Mouse (Mus musculus) embryo, embryonic 9.5 days (tissue): ENCODE data around the gene Slc45a3.

Experiments used
- DNase-seq: peaks from one replicate; pipeline ENCODE4 v3.0.0-alpha.2; 2017; ENCODE audit errors: extremely low spot score

Slc45a3 gene

DNA sequence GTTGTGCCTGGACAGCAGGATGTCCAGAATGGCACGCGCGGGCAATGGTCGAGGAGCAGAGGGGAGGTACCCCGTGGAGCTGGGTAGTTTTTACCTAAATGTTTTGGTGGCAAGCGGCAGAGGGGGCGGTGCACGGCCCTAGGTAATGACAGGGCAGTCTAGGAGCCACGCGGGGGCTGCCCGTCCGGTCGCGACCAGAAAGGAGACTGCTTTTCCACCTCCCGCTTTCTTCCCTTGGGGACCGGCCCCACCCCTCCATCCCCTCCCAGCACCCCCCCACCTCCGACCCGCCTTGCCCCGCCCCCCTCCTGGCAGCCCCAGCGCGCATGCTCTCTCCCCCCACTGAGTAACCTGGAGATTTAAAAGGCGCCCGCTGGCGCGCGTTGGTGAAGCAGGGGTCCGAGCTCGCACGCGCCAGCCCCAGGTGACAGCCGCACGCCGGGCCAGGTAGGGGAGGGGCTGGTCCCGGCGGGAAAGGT is at the start of gene Slc45a3:
Gene Slc45a3, plus strand, starts transcription at position 362 of the 479 bp plus-strand sequence.
- peak; percentile 67 for DNase-seq

DNA sequence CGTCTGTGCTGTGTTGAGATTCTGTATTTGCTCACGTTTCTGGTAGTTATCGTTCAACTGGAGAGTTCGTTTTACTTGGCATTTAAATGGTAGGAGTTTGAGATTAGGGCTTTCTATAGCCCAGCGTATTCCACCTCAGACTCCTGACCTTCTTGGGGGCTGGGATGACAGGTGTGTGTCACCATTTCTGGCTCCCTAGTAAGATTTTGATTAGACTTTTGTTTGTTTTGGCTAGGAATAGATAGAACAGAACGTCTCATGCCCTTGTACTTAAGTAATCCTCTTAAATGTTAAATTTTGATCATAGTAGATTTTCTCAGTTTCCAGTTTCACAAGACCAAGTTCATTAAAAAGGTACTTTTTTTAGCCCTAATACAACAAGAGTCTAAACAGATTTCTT is 45.1 kb upstream of the Slc45a3 start:
- no peak for DNase-seq

DNA sequence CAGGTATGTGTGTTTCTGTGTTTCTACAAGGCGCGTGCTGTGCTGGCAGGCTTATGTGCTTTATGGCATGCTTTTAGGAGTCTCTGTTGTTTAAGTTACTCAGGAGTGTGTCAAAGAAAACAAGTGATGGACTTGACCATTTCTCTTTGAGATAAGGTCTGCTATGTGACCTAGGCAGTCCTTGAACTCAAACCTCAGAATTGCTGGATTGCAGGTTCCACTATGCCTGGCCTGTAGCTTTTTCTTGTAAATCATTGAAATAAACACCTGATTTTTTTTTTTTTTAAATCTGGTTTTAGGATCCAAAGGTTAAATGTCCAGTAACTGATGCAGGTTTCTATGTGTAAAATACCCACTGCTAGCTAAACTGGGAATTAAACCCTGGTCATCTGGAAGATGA is 43.7 kb upstream of the Slc45a3 start:
- DNase-seq, result no peak

DNA sequence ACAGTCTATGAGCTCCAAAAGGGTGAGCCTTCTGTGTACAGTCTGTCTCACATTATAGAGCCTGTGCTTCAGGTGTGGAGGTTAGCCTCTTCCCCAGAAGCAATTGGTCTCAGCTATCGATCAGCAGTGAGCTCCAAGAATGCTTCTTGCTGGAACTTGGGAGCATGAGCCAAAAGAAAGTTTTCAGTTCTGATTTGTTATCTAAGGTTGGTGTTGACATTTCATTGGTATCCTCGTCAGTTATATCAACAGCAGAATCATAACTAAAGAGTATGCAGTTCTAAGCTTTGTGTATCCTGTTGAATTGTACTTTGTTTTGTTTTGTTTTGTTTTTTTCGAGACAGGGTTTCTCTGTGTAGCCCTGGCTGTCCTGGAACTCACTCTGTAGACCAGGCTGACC is 40.7 kb upstream of the Slc45a3 start:
- no peak for DNase-seq

DNA sequence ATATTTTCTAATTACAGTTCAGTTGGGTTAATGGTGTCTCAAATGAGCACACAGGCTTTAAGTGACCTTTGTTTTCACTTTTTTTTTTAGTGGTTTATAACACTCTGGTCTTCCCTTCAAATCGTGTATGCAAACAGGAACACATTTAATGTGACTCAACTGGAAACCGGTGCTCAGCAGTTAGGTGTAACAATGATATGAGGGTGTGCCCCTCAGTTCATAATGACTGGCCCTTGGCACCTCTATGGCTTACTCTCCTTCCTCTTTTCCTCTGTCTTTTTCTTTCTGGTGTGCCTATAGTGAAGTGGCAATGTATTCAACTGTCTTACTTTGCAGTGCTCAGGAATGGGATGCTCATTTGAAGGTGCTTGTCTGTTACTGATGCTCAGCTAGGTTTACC is 29.3 kb upstream of the Slc45a3 start:
- DNase-seq, result no peak

DNA sequence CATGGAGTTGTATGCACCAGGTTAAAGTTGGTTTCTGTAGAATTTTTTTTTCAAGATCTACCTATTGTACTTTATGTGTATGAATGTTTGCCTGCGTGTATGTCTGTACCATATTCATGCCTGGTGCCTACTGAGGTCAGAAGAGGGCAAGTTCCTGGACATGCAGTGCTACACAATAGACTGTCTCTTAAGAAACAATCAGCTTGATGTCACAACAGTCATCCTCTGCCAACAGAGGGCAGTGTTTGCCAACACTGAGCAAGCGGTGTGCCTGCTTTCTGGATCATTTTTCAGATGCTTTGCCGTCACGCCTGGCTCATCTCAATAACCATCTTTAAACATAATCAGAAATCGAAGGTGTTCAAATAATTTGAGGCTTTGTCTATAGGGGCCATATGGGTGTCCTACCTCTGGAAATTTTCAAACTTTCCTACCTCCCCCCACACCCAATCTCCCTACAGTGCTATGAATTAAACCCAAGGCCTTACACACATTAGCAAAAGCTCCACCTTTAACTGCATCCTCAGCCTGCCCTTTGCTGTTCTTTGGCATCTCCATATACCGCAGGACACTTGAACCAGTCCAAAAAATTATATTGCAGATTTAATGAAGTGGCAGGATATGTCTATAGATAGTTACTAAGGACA is 25.0 kb upstream of the Slc45a3 start:
- DNase-seq, result peak; percentile 66

DNA sequence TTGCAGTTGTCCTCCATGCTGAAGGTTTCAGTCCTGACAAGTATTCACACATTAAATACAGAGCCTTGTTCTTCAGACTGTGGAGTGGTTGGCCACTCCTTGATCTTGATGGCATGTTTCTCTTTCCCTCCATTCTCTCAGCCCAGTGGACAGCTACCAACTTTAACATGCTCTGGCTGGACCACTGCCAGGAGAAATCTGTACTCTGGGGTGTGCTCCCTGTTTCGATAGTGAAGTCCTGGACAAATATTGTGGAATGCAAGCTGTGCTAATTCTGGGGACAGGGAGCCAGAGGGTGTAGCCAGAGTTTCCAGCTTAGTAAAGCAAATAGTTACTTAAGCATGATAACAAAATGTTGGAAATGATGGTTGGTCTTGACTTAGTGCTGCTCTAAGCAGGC is 24.0 kb upstream of the Slc45a3 start:
- no peak for DNase-seq

DNA sequence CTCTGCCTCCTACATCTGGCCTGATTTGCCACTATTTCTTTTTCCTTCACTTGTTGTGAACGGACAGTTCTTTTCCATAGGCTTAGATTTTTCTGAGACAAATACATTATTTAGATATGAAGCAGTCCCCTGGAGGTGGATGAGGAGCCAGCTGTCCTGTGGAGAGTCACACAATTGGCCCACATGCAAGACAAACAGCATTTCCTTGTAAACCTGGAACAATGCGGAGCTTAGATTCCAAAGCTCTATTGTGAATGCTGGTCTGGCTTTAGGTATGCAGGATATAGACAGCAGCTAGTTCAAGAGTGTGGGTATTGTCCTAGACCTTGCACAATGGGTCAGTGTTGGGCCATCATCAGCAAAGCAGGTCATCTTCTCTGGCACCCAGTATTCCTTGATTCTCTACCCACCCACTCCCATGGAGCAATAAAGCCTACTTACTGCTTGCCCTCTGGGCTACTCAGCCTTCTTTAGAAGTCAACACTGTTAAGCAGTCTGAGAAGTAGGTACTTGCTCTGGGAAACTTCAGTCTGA is 22.0 kb upstream of the Slc45a3 start:
- no peak for DNase-seq

DNA sequence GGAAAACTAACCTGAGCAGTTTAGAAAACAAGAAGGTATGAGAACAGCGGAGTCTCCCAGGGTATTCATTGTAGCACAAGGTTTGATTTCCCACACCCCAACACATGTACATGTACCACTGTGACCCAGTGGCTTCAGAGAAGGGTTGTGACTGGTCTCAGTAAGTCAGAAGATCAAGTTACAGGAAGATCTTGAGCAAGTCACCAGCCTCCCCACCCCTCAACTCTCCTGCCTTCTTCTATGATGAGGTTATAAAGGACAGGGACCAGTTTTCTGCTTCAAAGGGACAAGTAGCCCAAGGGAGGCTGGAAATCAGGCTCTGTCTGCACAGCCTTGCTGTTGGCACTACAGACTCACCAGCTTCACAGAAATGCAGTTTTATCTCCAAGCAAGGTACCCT is 21.3 kb upstream of the Slc45a3 start:
- DNase-seq, result no peak

DNA sequence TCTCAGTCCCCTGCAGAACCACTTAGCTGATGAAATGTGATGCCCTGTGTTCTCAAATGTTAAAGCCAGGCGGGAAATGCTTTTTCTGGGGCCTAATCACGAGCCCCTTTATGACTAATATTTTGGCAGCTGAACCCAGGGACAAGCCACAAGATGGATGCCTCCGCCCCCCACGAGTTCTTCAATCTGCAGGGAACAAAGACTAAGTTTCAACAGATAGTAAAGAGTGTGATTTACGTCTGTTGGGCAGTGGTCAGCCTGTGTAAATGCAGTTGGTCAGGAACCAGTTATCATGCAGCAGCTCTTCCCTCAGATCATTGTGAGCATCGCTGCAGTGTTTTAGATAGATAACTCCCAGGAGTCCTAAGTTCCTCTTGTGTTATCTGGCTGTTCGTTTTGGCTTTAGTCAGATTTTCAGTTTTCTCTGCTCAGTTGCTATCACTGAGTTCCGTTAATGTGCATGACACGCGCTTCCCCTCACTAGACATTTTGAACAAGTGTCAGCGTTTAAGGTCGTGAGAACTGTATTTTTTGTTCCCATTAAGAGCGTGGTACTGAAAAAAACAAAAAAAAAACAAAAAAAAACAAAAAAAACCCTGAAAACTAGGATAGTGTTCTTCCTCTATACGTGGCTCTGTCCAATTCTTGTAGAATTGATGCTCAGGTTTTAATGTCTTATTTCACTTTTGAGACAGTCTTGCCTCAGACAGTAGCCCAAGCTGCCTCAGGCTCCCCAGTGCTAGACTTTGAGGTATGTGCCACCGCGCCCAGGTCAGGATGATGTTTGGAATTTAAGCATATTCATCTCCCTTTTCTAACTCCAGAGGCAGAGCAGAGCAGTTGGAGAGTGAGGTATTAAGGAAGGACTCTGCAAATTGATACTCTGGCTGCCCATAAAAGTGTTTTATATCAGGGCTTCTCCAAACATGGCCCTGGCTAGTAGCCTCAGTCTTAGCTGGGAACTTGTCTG is 19.9 kb upstream of the Slc45a3 start:
- DNase-seq, result no peak

DNA sequence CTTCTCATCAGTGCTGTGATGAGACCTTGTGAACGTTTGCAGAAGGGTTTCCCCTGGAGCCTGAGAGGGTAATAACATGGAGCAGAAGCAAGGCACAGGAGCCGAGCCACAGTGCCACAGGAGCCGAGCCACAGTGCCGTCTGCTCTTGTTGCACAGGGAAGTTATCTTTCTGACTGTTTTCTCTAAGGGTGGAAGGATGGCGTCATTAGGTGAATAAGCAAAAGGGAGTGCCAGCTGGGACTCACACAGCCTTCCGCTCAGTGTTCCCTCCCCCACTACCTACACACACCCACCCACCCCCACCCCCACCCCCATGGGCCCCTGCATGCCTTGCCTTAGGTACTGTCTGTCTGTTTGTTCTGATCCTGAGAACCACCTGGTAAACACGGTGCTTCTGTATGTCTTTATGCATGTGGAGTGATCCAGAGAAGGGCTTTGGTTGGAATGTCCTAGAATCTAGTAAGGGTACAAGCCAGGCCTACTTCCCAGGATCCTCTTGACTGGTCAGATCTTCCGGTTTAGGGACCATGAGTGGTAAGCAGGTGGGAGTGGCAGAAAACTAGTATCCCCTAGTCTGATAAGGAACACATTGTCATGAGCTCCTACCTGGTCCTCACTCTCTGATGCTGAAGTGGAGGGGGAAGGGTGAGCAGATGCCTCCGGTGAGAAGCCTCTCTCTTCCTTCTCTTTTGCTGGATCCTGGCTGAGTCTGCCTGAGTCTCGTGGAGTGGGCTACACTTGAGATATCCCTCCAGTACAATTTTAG is 16.9 kb upstream of the Slc45a3 start:
- DNase-seq, result no peak

DNA sequence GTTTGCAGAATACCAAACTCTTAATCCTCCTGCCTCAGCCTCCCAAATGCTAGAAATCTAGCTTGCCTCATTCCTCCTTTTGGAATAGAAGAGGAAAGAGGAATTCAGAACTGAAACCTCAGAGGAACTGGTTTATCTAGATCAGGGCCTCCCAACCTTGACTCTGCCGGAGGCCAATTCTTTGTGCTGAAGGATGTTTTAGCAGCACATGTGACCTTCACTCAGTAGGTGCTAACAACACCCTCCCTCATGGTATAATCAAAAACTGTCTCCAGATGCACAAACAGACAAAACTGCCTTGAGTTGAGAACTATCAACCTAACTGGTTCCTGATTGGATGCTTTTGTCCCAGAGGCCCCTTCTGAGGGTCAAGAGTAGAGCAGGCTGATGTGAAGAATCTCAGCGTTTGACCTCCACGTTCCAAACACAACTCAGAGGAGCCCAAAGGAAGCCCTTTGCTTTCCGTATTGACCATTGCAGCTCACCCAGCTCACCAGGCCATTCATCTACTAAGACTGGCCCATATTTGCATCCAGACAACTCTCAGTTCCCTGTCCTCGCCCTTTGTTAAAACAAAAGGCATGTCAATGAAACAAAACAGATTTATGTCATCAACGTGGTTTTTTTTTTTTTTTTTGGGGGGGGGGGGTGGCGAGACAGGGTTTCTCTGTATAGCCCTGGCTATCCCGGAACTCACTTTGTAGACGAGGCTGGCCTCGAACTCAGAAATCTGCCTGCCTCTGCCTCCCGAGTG is 16.1 kb upstream of the Slc45a3 start:
- no peak for DNase-seq

DNA sequence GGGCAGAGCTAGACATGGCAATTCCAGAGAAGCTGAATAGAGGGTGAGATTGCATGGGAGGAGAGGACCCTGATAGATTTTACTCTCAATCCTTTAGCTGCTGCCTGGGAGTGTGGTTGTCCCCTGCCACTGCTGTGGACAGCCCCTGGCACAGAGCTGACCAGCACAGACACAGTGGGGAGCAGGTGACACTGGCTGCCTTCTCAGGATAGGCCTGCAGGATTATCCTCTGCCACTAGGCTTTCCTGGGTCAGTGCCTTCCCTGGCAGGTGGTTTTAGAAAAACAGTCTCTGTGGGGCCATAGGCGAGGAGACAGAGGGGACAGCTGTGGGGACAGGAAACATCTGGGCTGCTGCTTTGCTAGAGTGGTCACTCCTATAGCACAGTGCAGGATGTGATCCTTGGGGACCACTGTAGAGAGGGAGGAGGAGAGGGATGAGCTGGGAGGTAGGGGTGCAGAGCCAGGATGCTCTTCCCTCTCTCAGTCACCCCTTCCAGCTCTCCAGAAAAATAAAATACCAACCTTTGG is 14.7 kb upstream of the Slc45a3 start:
- DNase-seq, result no peak

DNA sequence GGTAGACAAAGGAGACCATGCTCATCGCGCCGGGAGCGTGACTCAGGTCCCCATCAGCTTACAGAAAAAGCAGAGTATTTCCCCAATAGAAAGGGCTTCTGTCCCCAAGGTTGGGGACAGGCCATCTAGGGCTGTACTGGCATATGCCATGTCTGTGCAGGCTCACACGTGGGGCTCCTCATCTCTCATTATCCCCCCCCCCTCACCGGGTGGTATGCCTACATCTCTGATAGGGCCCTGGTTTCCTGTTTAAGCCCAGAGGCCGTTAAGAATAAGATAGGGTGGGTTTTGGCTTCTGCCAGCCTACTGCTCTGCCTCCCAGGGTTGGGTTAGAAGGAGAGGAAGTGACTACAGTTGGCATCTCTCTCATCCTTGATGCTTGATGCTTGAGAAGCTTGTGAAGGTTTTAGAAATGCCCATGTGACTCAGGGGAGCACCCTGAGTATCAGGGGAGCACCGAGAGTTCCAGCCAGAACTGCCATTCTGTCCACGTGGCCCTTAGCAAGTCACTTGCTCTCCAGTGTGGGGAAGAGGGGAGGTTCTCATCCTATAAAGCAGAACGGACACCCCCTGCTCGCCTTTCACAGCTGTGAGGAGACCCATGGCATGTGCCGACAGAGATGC is 8.4 kb upstream of the Slc45a3 start:
- no peak for DNase-seq

DNA sequence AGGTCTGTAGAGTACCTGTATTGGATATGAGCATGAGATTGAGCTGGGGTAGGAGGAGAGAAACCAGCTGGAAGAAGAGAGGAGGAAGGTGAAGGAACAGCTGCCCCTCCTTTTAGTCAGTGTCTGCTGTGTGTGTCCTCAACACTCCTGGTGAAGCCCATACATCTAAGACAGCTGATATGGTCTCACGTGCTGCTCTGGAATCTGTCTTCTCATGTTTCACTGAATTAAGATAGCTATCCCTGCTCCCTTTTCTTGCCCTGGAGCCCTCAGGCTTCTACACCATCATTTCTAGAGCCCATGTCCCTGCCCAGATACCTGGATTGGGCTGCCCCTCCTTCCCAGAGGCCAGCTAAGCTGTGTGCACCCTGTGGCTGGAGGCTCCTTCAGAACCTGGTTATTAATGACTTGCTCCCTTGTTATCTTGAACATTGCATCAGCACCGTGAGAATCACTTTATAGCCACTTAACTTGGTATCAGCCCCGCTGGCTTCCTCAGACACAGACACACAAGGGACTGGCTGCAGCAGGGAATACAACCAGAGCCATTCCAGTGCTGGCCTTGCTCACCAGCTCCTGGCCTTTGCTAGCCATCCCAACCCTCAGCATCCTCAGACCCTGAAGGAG is 7.5 kb upstream of the Slc45a3 start:
- no peak for DNase-seq

DNA sequence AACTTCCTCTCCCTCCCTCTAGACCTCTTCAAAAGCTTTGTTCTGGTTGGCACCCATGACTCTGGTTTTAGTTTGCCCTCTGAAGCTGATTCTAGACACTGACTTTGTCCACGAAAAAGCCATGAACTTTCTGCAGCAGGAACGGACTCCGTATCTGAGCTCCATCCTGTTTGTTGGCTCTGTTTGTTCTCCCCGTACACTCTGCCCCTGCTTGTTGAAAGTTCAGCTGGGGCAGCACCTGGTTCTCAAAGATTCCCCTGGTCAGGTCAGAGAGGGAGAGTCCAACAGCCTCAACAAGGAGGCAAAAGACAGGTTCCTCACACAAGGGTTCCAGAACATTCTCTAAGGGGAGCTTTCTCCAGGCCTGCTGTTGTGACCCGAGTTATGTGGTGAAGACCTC is 5.4 kb upstream of the Slc45a3 start:
- DNase-seq, result no peak

DNA sequence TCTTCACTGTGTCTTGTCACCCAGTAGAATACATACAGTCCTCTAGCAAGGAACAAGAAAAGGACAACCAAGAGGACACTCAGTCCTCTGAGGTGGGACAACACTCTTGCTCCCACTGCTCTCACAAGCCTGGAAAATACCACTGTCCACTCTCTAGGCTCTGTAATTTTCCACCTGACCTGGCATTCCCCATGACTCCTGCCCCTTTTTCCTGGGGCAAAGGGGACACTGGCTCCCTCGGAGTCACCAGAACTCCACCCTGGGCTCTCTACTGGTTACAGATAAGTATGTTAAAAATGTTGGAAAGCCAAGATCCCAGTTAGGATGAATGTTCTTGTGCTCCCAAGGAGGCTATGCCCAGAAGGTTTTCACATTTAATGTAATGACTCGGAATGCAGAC is 1.8 kb upstream of the Slc45a3 start:
- DNase-seq, result no peak

DNA sequence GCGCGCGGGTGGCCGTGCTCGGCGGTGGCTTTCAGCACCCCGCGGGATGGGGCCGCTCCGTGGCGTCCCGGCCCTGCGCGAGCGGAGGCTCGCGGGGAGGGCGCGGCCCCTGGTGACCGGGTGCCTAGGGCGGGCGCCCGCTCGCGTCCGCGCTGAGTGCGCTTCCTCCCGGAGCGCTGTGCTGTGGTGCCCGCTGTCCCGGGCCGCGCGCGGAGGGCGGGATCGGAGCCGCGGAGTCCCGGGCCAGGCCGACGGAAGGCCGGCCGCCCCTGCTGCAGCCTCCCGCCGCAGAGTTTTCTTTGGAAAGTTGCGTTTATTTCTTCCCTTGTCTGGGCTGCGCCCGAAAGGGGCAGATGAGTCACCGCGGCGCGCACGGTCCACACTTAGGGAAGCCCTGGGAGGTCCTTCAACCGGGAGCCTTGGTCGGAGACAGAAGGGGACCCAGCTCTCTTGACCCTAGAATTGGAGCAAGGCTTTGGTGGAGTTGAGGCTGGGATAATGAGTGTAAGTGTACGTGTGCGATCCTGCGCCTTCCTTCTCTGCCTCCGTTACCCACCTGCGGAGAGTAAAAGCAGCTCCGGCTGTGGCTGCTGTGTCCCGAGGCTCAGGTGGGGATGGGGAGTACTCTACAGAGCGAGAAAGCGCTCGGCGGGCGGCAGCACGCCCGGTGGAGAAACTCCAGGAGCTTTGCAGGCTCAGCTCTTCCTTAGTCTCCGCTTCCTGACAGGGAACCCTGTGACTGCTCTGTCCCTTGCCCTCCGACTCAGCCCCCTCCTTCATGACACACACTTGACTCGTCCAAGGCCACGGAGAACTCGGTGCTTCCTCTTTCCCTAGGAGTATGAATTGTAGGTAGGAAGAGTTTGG is 551 bp downstream of the Slc45a3 start:
- peak; percentile 47 for DNase-seq

DNA sequence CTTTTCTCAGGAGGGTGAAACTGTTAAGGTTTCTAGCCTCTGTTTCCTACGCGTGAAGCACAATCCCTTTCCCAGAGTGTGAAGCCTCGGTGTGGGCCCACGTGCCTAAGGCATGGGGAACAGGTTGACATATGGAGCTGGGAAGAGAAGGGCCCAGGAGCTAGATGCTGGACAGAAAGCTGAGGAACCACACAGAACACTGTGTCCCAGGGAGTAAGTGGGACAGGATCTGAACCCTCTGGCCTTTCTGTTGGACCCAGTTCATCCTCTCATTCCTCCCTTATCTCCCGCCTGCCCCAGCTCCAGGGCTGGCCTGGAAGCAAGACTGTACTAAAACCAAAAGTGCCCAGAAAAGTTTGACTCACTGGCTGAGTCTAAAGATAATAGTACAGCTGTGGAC is 1.3 kb downstream of the Slc45a3 start:
- DNase-seq, result no peak
